Mouse (Mus musculus): Measurements from ENCODE around the gene Ltk. TPM values are rescaled to one million over a fixed set of nuclear protein-coding genes. Genes with fewer than 3 reads are reported as not detected.
"Not testable (repeated sequence)": the region's sequence is repeated elsewhere in the genome, so short reads cannot be mapped to it uniquely, and the experiment has no call there.

The Ltk gene
- polyA plus RNA-seq, 1 experiment = 2.0 TPM

DNA sequence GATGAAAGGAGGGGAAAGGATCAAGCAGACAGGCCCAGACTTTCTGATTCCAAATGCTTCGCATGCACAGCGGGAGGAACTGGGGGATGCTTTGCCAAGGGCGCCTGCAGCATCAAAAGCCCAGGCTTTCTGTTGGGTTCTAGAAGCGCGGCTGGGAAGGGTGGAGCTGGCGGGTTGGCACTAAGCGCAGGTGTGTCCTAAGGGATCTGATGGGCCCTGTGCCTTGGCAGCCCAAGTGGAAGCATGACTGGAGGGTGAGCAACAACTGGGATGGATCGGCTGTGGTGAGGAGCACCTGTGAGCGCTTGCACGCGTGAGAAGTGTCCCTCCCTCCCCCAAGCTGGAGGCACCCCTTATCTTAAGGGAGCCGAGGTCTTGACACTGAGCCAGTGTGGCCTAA is 23.1 kb downstream of the Ltk start:
- H3K4me1 ChIP-seq (ENCODE audit: control insufficient read depth, insufficient read depth, low read length) = no peaks in the 10 kb centered on the region
- no peak overlapping the region for H3K27ac ChIP-seq (ENCODE audit: insufficient read depth, low read depth, low read length)
- H3K27me3 ChIP-seq (replicated peaks; ENCODE audit: control insufficient read depth, insufficient read depth, low read length) = no peaks in the 10 kb centered on the region
- no peak overlapping the region for H3K4me3 ChIP-seq (ENCODE audit: insufficient read depth, low read depth, low read length)
- DNase-seq = no peak
- peaks cover 3% of the 10 kb centered on the region; the same call in 1 of the 2 replicates for H3K36me3 ChIP-seq (ENCODE audit: control insufficient read depth, insufficient read depth, low read length)
- 26% methylated on average over 12 of the region's 12 CpGs for WGBS
- TF ChIP-seq POLR2A (IDR thresholded peaks at IDR 0.05; ENCODE audit: low read depth, low read length) = no peak

DNA sequence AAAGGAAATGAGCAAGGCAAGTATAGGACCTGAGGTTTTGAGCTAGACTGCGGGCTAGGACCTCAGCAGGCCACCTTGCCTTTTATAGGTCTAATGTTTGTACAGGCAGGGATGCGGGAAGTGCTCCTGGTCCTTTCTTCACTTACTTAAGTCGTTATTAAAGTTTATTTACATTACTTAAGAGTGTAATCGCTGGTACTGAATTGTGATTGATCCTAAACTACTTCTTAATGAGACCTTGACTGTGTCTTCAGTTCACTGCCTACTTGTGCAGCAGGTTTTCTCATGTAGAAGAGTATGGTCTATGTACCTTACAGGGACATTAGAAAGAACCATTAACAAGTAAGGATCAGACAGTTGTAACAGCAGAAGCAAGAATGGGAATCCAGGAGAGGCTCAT is 29.5 kb downstream of the Ltk start:
- WGBS = 81% methylated on average over 4 of the region's 4 CpGs
- peaks cover 13% of the 10 kb centered on the region for H3K36me3 ChIP-seq (ENCODE audit: control insufficient read depth, insufficient read depth, low read length)
- H3K27me3 ChIP-seq (replicated peaks; ENCODE audit: control insufficient read depth, insufficient read depth, low read length) = no peaks in the 10 kb centered on the region
- TF ChIP-seq POLR2A (IDR thresholded peaks at IDR 0.05; ENCODE audit: low read depth, low read length) (no peak), CTCF (conservative IDR thresholded peaks at IDR 0.05; ENCODE audit: insufficient read depth, insufficient read length, low read depth, low read length) (no peak)
- H3K27ac ChIP-seq (ENCODE audit: insufficient read depth, low read depth, low read length) = no peak overlapping the region
- no peak for DNase-seq
- H3K4me3 ChIP-seq (ENCODE audit: insufficient read depth, low read depth, low read length) = no peak overlapping the region
- H3K4me1 ChIP-seq (ENCODE audit: control insufficient read depth, insufficient read depth, low read length) = no peaks in the 10 kb centered on the region

DNA sequence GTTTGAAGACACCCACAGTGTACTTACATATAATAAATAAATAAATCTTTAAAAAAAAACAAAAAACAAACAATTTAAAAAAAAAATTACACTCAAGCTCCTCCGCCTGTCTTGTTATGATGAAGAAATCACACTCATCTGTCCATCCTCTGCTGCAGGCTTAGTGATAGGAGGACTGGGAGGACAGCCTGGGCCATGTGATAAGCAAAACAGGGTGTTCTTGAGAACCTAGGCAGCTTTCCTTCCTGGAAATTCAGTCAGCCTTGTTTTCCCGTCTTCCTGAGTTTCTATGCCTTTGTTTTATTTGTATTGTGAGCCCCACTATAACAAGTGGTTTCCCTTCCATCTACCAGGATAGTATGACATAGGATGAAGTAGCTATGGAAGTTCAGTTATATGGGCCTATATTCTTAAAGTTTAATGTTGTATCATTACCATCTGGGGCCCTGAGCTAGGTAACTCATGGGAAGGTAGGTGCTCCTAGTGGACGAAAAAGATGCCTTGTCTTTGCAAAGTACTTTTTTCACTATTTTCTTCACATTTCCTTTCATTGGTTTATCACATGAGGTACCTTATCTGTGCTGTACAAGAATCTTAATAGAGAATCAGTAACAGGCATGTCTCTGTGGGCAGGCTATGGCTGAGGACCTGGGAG is 32.3 kb downstream of the Ltk start:
- TF ChIP-seq CTCF (conservative IDR thresholded peaks at IDR 0.05; ENCODE audit: insufficient read depth, insufficient read length, low read depth, low read length) (no peak), POLR2A (IDR thresholded peaks at IDR 0.05; ENCODE audit: low read depth, low read length) (no peak)
- WGBS = 89% methylated on average over 3 of the region's 3 CpGs
- peaks cover 14% of the 10 kb centered on the region for H3K36me3 ChIP-seq (ENCODE audit: control insufficient read depth, insufficient read depth, low read length)
- DNase-seq = no peak
- no peaks in the 10 kb centered on the region for H3K27me3 ChIP-seq (replicated peaks; ENCODE audit: control insufficient read depth, insufficient read depth, low read length)
- H3K27ac ChIP-seq (ENCODE audit: insufficient read depth, low read depth, low read length) = no peak overlapping the region
- no peaks in the 10 kb centered on the region for H3K4me1 ChIP-seq (ENCODE audit: control insufficient read depth, insufficient read depth, low read length)
- no peak overlapping the region for H3K4me3 ChIP-seq (ENCODE audit: insufficient read depth, low read depth, low read length)

DNA sequence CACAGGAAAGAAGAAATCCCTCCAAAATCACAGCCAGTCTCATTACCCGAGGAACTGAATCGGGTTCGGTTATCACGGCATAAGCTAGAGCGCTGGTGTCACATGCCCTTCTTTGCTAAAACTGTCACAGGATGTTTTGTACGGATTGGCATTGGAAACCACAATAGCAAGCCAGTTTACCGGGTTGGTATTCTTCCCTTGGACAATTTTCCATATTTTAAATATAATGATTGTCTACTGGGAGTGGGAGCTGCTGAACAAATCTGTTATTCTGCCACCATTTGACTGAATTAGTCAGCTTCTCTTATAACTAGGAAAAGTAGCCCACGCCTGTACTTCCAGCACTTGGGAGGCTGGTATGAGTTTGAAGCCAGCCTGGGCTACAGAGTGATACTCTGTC is 39.2 kb downstream of the Ltk start:
- no peak for DNase-seq
- Histone ChIP-seq H3K27ac (ENCODE audit: insufficient read depth, low read depth, low read length) (no peak overlapping the region), H3K27me3 (replicated peaks; ENCODE audit: control insufficient read depth, insufficient read depth, low read length) (no peaks in the 10 kb centered on the region), H3K4me3 (ENCODE audit: insufficient read depth, low read depth, low read length) (no peak overlapping the region), H3K4me1 (ENCODE audit: control insufficient read depth, insufficient read depth, low read length) (no peaks in the 10 kb centered on the region), H3K36me3 (ENCODE audit: control insufficient read depth, insufficient read depth, low read length) (peaks cover 11% of the 10 kb centered on the region)
- TF ChIP-seq CTCF (conservative IDR thresholded peaks at IDR 0.05; ENCODE audit: insufficient read depth, insufficient read length, low read depth, low read length) (no peak), POLR2A (IDR thresholded peaks at IDR 0.05; ENCODE audit: low read depth, low read length) (no peak)
- 95% methylated on average over 8 of the region's 8 CpGs for WGBS

DNA sequence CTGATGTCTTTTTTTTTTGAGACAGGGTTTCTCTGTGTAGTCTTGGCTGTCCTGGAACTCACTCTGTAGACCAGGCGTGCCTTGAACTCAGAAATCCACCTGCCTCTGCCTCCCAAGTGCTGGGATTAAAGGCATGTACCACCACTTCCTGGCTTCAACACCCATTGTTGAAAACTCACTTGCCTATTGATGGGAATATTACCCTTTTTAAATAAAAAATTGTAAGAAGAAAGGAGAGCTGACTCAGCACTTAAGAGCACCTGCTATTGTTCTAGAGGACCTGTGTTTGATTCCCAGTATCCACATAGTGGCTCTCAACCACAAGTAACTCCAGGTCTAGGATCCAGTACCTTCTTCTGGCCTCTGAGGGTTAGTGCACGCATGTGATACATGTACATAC is 44.4 kb downstream of the Ltk start:
- not testable (repeated sequence) for DNase-seq; H3K4me3 ChIP-seq (ENCODE audit: insufficient read depth, low read depth, low read length); H3K27ac ChIP-seq (ENCODE audit: insufficient read depth, low read depth, low read length); H3K36me3 ChIP-seq (ENCODE audit: control insufficient read depth, insufficient read depth, low read length); H3K4me1 ChIP-seq (ENCODE audit: control insufficient read depth, insufficient read depth, low read length); H3K27me3 ChIP-seq (replicated peaks; ENCODE audit: control insufficient read depth, insufficient read depth, low read length)
- WGBS = 98% methylated on average over 2 of the region's 2 CpGs

DNA sequence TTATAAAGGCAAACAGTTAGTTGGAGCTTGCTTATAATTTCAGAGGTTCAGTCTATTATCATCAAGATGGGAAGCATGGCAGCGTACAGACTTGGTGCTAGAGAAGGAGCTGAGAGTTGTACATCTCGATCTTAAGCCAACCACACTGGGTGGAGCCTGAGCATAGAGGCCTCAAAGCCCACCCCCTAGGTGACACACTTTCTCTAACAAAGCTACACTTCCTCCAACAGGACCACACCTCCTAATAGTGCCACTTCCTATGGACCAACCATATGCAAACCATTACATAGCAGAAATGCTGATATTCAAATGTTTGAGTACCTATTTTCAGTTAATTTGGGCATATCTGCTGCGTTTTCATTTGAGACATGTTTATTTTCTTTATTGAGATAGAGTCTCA is 50.2 kb downstream of the Ltk start:
- 93% methylated on average over 3 of the region's 3 CpGs for whole genome bisulfite sequencing
- no peak overlapping the region for H3K4me3 ChIP-seq (ENCODE audit: insufficient read depth, low read depth, low read length)
- H3K4me1 ChIP-seq (ENCODE audit: control insufficient read depth, insufficient read depth, low read length) = no peaks in the 10 kb centered on the region
- DNase-seq = no peak
- H3K36me3 ChIP-seq (ENCODE audit: control insufficient read depth, insufficient read depth, low read length) = peaks cover 10% of the 10 kb centered on the region
- TF ChIP-seq CTCF (conservative IDR thresholded peaks at IDR 0.05; ENCODE audit: insufficient read depth, insufficient read length, low read depth, low read length) = no peak
- no peak for TF ChIP-seq POLR2A (IDR thresholded peaks at IDR 0.05; ENCODE audit: low read depth, low read length)
- no peaks in the 10 kb centered on the region for H3K27me3 ChIP-seq (replicated peaks; ENCODE audit: control insufficient read depth, insufficient read depth, low read length)
- H3K27ac ChIP-seq (ENCODE audit: insufficient read depth, low read depth, low read length) = no peak overlapping the region

DNA sequence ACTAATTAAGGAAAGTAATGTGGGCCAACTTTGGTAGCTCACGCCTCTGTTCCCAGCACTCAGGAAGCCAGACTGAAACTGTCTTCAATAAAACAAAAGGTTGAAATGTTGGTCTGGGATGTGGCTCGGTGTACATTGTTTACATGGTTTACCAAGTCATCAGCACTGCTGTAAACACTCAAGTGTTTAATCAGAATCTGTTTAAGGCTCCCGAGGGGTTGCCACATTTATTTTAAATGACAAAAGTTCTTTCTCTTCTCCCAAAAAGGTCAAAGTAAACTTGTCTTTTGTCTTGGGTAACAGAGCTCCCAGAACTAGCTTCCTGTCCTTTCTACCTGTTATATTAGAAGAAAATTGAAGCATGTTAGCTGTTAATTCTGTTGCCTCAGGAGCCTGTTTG is 52.6 kb downstream of the Ltk start:
- no peak for TF ChIP-seq CTCF (conservative IDR thresholded peaks at IDR 0.05; ENCODE audit: insufficient read depth, insufficient read length, low read depth, low read length)
- TF ChIP-seq POLR2A (IDR thresholded peaks at IDR 0.05; ENCODE audit: low read depth, low read length) = no peak
- peaks cover 12% of the 10 kb centered on the region for H3K36me3 ChIP-seq (ENCODE audit: control insufficient read depth, insufficient read depth, low read length)

DNA sequence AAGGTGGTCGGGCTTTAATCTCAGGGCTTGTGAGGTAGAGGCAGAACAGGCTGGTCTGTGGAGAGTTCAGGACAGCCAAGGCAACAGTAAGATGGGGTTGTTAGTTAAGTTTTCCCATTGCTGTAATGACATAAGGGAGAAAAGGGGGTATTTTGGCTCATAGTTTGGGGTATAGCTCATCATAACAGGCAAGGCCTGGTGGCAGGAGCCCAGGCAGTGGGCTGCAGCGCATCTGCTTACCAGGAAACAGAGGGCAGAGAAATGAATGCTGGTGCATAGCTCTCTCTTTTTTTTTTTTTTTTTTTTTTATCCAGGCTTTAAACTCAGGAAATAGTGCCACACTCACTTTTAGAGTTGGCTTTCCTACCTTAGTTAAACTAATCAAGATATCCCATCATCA is 57.1 kb downstream of the Ltk start:
- 94% methylated on average over 2 of the region's 2 CpGs for WGBS
- no peak for DNase-seq
- peaks cover 6% of the 10 kb centered on the region for H3K36me3 ChIP-seq (ENCODE audit: control insufficient read depth, insufficient read depth, low read length)
- no peak for TF ChIP-seq POLR2A (IDR thresholded peaks at IDR 0.05; ENCODE audit: low read depth, low read length)
- TF ChIP-seq CTCF (conservative IDR thresholded peaks at IDR 0.05; ENCODE audit: insufficient read depth, insufficient read length, low read depth, low read length) = no peak
- no peaks in the 10 kb centered on the region for H3K27me3 ChIP-seq (replicated peaks; ENCODE audit: control insufficient read depth, insufficient read depth, low read length)
- no peak overlapping the region for H3K4me3 ChIP-seq (ENCODE audit: insufficient read depth, low read depth, low read length)
- no peaks in the 10 kb centered on the region for H3K4me1 ChIP-seq (ENCODE audit: control insufficient read depth, insufficient read depth, low read length)
- H3K27ac ChIP-seq (ENCODE audit: insufficient read depth, low read depth, low read length) = no peak overlapping the region

More for the DNA sequence above, 52.6 kb downstream of the Ltk start:
- no peak for DNase-seq
- 82% methylated on average over 3 of the region's 3 CpGs for WGBS
- no peak overlapping the region for H3K4me3 ChIP-seq (ENCODE audit: insufficient read depth, low read depth, low read length)
- no peaks in the 10 kb centered on the region for H3K27me3 ChIP-seq (replicated peaks; ENCODE audit: control insufficient read depth, insufficient read depth, low read length)
- H3K27ac ChIP-seq (ENCODE audit: insufficient read depth, low read depth, low read length) = no peak overlapping the region
- H3K4me1 ChIP-seq (ENCODE audit: control insufficient read depth, insufficient read depth, low read length) = no peaks in the 10 kb centered on the region

Other genes with a start within 250 kb of the Ltk start
- 0.52 and 0.56 TPM in 2 replicates for gene Exd1, start 212.8 kb downstream of the Ltk start, polyA plus RNA-seq (2012; rRNA removed)
- gene Chp1, start 212.7 kb downstream of the Ltk start, polyA plus RNA-seq (2012; rRNA removed) = 129 and 135 TPM in 2 replicates
- gene Nusap1, start 142.1 kb downstream of the Ltk start, polyA plus RNA-seq (2012; rRNA removed) = 0.25 and 0.29 TPM in 2 replicates
- gene Oip5, start 142.0 kb downstream of the Ltk start, polyA plus RNA-seq (2012; rRNA removed) = 0.38 and 0.75 TPM in 2 replicates
- gene Ndufaf1, start 97.6 kb downstream of the Ltk start, polyA plus RNA-seq (2012; rRNA removed) = 8.1 and 13.1 TPM in 2 replicates
- 7.8 and 10.9 TPM in 2 replicates for gene Rtf1, start 85.4 kb downstream of the Ltk start, polyA plus RNA-seq (2012; rRNA removed)
- 2.0 and 2.5 TPM in 2 replicates for gene Itpka, start 18.1 kb downstream of the Ltk start, polyA plus RNA-seq (2012; rRNA removed)
- 13.8 and 16.7 TPM in 2 replicates for gene Rpap1, start 27.1 kb upstream of the Ltk start, polyA plus RNA-seq (2012; rRNA removed)
- gene Tyro3, start 37.3 kb upstream of the Ltk start, polyA plus RNA-seq (2012; rRNA removed) = 2.5 and 3.0 TPM in 2 replicates
- 14.7 and 15.3 TPM in 2 replicates for gene Mga, start 136.8 kb upstream of the Ltk start, polyA plus RNA-seq (2012; rRNA removed)
- gene Mapkbp1, start 212.3 kb upstream of the Ltk start, polyA plus RNA-seq (2012; rRNA removed) = 9.0 and 11.5 TPM in 2 replicates